Mouse (Mus musculus): ENCODE data around the gene Cacna1f.

DNA sequence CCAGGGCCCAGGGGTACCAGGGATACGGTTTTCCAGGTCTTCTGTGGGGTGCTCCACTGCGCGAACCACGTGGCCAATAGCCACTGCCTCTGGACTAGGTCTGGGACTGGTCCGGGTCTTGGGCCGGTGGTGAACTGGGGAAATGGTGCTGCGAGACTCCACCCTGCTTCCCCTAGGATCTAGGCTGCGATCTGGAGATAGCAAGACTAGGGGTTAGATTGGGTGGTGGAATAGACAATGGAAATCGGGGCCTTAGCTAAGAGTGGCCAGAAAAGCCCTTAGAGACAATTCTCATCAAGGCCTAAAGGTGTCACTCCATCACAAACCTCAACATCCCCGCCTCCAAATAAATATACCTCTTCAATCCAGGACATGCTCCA is 68.1 kb downstream of the Cacna1f start:
- no peak for TF ChIP-seq CTCF (IDR thresholded peaks at IDR 0.05; ENCODE audit: extremely low read depth, insufficient read length, insufficient replicate concordance, low read depth, low read length)
- TF ChIP-seq POLR2A (IDR thresholded peaks at IDR 0.05; ENCODE audit: low read depth, low read length), result no peak

All from small intestine, adult 2 months (tissue).